In genomic region chr3:129207231-129208030, GRCm38 (mm10) we compare ENCODE assay signal across 18 mouse cellular contexts. TPM values are rescaled to one million over a fixed set of nuclear protein-coding genes. Genes with fewer than 3 reads are reported as not detected.
DNase-seq lines count a peak whose midpoint lies in the region; ATAC-seq and TF ChIP-seq lines count a peak whose summit lies in the region.
"Had no signal": no experiment of that assay in that cellular context is flagged by ENCODE, and none has a peak within 500 bp of the region (broad histone marks: within the 10 kb centered on the region; RNA-seq: fewer than 3 reads in every experiment).

No protein-coding gene starts in this region.

- H3K9ac ChIP-seq in forebrain, postnatal 0 days, result no peak overlapping the region
- H3K9ac ChIP-seq in forebrain, embryonic 16.5 days (replicated peaks; ENCODE audit: low read depth, low read length), result no peak overlapping the region
- H3K9ac ChIP-seq in midbrain, embryonic 12.5 days (replicated peaks), result no peak overlapping the region
- H3K9ac ChIP-seq in midbrain, embryonic 15.5 days, result no peak overlapping the region
- H3K9ac ChIP-seq: lung, embryonic 15.5 days had no signal

- H3K9me3 ChIP-seq in forebrain, postnatal 0 days (ENCODE audit: low read length), result no peaks in the 10 kb centered on the region
- H3K9me3 ChIP-seq in forebrain, embryonic 16.5 days (ENCODE audit: control insufficient read depth, low read length), result 0 out of 2 replicates have a peak, but pooled peaks cover 4% of the 10 kb centered on the region
- no peaks in the 10 kb centered on the region for H3K9me3 ChIP-seq in midbrain, embryonic 12.5 days
- H3K9me3 ChIP-seq in midbrain, embryonic 15.5 days, result no peaks in the 10 kb centered on the region
- H3K9me3 ChIP-seq: lung, embryonic 15.5 days had no signal

- H3K4me2 ChIP-seq in forebrain, postnatal 0 days (ENCODE audit: low read depth), result no peak overlapping the region
- H3K4me2 ChIP-seq in forebrain, embryonic 16.5 days (ENCODE audit: low read length), result no peak overlapping the region
- peak overlapping the region; percentile 21 for H3K4me2 ChIP-seq in midbrain, embryonic 12.5 days (replicated peaks)
- no peak overlapping the region for H3K4me2 ChIP-seq in midbrain, embryonic 15.5 days
- H3K4me2 ChIP-seq: lung, embryonic 15.5 days had no signal

- no peak for TF ChIP-seq CTCF in forebrain, postnatal 0 days (IDR thresholded peaks at IDR 0.05; ENCODE audit: low read depth)

- no peak overlapping the region for H3K4me3 ChIP-seq in forebrain, postnatal 0 days (ENCODE audit: low read depth, low read length)
- H3K4me3 ChIP-seq in forebrain, embryonic 16.5 days (replicated peaks; ENCODE audit: low read length), result no peak overlapping the region
- H3K4me3 ChIP-seq in midbrain, embryonic 12.5 days, result peak overlapping the region; percentile 12
- H3K4me3 ChIP-seq in midbrain, embryonic 15.5 days, result no peak overlapping the region
- H3K4me3 ChIP-seq: layer of hippocampus, adult 2 months; lung, embryonic 15.5 days had no signal

- H3K4me1 ChIP-seq in forebrain, postnatal 0 days (ENCODE audit: insufficient read depth), result peaks cover 4% of the 10 kb centered on the region; the same call in 1 of the 2 replicates
- peaks cover 8% of the 10 kb centered on the region for H3K4me1 ChIP-seq in forebrain, embryonic 16.5 days (replicated peaks; ENCODE audit: control insufficient read depth, insufficient read depth, low read length)
- peaks cover 22% of the 10 kb centered on the region for H3K4me1 ChIP-seq in midbrain, embryonic 12.5 days
- peaks cover 10% of the 10 kb centered on the region for H3K4me1 ChIP-seq in midbrain, embryonic 15.5 days

- WGBS in forebrain, postnatal 0 days, result 2% methylated on average over 24 of the region's 24 CpGs
- WGBS in forebrain, embryonic 16.5 days, result 1% methylated on average over 24 of the region's 24 CpGs
- 2% methylated on average over 24 of the region's 24 CpGs for WGBS in midbrain, embryonic 12.5 days
- 1% methylated on average over 24 of the region's 24 CpGs for WGBS in midbrain, embryonic 15.5 days

- no peak for ATAC-seq in forebrain, postnatal 0 days
- ATAC-seq in forebrain, embryonic 16.5 days, result no peak
- ATAC-seq in midbrain, embryonic 12.5 days (ENCODE audit: low FRiP score, low read depth), result no peak
- no peak for ATAC-seq in midbrain, embryonic 15.5 days (replicated peaks)

- peak; percentile 25 for DNase-seq in forebrain, postnatal 0 days
- peak; percentile 16 for DNase-seq in gonadal fat pad, adult 2 months (ENCODE audit: low read depth)
- peak; percentile 9 for DNase-seq in yolk sac, embryonic 10.5 days (ENCODE audit: low spot score)
- no peak for DNase-seq in urinary bladder, postnatal 4 days (ENCODE audit: low spot score in 2 of 2)
- DNase-seq in lung, postnatal 14 days, result no peak
- DNase-seq: cerebellum, adult 11-12 months; heart, adult 18-20 months; kidney, adult 8-10 months; right cerebral cortex, postnatal 14 days; thymus, adult 2 months had no signal

- peaks cover 90% of the 10 kb centered on the region for H3K27me3 ChIP-seq in forebrain, postnatal 0 days (ENCODE audit: insufficient read depth, low read length)
- H3K27me3 ChIP-seq in forebrain, embryonic 16.5 days (replicated peaks; ENCODE audit: control insufficient read depth, insufficient read depth, low read length), result peaks cover 87% of the 10 kb centered on the region
- H3K27me3 ChIP-seq in midbrain, embryonic 12.5 days, result peaks cover 94% of the 10 kb centered on the region
- peaks cover 93% of the 10 kb centered on the region for H3K27me3 ChIP-seq in midbrain, embryonic 15.5 days (replicated peaks)

- H3K36me3 ChIP-seq in forebrain, postnatal 0 days (ENCODE audit: insufficient read depth), result no peaks in the 10 kb centered on the region
- no peaks in the 10 kb centered on the region for H3K36me3 ChIP-seq in forebrain, embryonic 16.5 days (ENCODE audit: control insufficient read depth, insufficient read depth)
- H3K36me3 ChIP-seq in midbrain, embryonic 12.5 days, result no peaks in the 10 kb centered on the region
- no peaks in the 10 kb centered on the region for H3K36me3 ChIP-seq in midbrain, embryonic 15.5 days (replicated peaks)
- H3K36me3 ChIP-seq: G1E; lung, embryonic 15.5 days had no signal

- H3K27ac ChIP-seq in forebrain, postnatal 0 days (ENCODE audit: low read depth, low read length), result no peak overlapping the region
- H3K27ac ChIP-seq in forebrain, embryonic 16.5 days (ENCODE audit: low read length), result no peak overlapping the region
- no peak overlapping the region for H3K27ac ChIP-seq in midbrain, embryonic 12.5 days (replicated peaks)
- no peak overlapping the region for H3K27ac ChIP-seq in midbrain, embryonic 15.5 days
- H3K27ac ChIP-seq: layer of hippocampus, adult 2 months; lung, embryonic 15.5 days had no signal

RNA-seq across cellular contexts. Expression of gene Pitx2, which starts 7.8 kb away (rescaled TPM):
- total RNA-seq in forebrain, postnatal 0 days (2014; rRNA removed), result 2.1 and 10.5 TPM in 2 replicates
- polyA plus RNA-seq in forebrain, postnatal 0 days (2015; fragmentation: Nextera tagmentation; extraction: Ambion mirVana), result 2.5 and 7.2 TPM in 2 replicates
- 0.86 and 4.9 TPM in 2 replicates for polyA plus RNA-seq in forebrain, embryonic 16.5 days (2015; fragmentation: Nextera tagmentation; extraction: Ambion mirVana)
- 65.6 and 78.1 TPM in 2 replicates for polyA plus RNA-seq in midbrain, embryonic 12.5 days (2016; fragmentation: Nextera tagmentation; extraction: Ambion mirVana)
- 41.0 and 60.5 TPM in 2 replicates for polyA plus RNA-seq in midbrain, embryonic 15.5 days (2015; fragmentation: Nextera tagmentation; extraction: Ambion mirVana)
- 0.28 and 1.5 TPM in 2 replicates for polyA plus RNA-seq in gonadal fat pad, adult 2 months (2012; rRNA removed)
- total RNA-seq: layer of hippocampus, adult 2 months; left cerebral cortex, postnatal 14 days had no signal
- polyA plus RNA-seq: cortical plate, adult 2 months; G1E had no signal

Comparison
In these comparisons a context has a peak if more than half of its experiments do, and no peak if none do; other contexts are left out.
1. DNase-seq: peak in forebrain, postnatal 0 days (single experiment), gonadal fat pad, adult 2 months (single experiment) and yolk sac, embryonic 10.5 days (single experiment); none in urinary bladder, postnatal 4 days (0 of 2) and lung, postnatal 14 days (single experiment).